Mouse (Mus musculus): Measurements from ENCODE around the gene Agap1.
"Not testable (repeated sequence)": the region's sequence is repeated elsewhere in the genome, so short reads cannot be mapped to it uniquely, and the experiment has no call there.

Gene Agap1

DNA sequence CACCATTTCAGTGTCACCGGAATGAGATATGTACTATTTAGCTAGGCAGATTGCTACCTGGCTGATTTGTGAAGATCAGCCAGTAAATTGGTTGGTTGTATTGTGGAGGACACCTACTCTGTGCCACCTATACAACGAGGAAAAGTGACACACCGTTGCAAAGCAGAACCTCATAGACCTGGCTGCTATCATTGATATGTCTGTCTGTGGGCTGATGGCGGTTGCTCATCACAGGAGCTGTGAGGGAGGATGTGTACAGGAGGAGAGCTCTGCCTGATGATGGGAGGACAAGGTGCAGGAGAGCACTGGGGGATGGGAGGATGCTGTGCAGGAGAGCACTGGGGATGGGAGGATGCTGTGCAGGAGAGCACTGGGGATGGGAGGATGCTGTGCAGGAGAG lies 46.7 kb downstream of the Agap1 start:
- DNase-seq (ENCODE audit: low spot score in 2 of 2): no peak

- DNase-seq (ENCODE audit: low spot score in 2 of 2): not testable (repeated sequence)
Measured at GRCm38 (mm10) chr1:89501891-89502290, 47.3 kb downstream of the Agap1 start.

DNA sequence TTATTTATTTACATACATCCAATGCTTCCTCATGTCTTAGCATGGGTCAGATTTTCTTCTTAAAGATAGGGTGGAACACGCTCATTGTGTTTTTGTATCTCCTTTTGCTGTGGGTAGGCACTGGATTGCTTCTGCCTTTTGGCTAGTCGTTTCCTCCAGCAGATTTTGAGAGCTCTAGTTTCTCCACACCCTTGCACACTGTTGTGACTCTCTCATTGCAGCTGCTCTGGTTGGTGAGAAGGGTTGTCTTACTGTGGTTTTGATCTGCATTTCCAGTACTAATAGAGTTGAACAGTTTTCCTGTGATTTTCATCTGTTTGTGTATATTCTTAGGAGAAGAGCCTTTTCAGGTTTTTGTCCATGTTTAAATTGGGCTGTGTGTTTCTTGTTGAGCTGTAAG lies 54.6 kb downstream of the Agap1 start:
- DNase-seq (ENCODE audit: low spot score in 2 of 2): no peak

GRCm38 (mm10) chr1:89509763-89510340 lies 55.2 kb downstream of the Agap1 start:
- no peak for DNase-seq (ENCODE audit: low spot score in 2 of 2)

DNA sequence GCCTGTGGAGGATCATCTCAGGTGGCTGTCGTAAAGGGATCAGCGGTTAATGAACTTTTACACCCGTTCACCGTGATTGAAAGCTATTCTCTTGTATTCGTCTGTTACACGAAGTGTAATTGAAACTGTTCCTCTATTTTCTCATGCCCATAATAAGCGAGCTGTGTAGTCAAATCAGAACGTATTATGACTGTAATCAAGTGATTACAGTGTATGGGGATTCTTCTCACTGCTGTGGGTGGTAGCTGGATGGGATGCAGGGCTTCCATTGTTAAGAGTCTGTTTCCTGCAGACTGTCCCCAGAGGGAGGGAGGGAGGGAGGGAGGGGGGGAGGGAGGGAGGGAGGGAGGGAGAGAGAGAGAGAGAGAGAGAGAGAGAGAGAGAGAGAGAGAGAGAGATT lies 56.1 kb downstream of the Agap1 start:
- DNase-seq (ENCODE audit: low spot score in 2 of 2): no peak

GRCm38 (mm10) chr1:89513616-89514283 lies 59.1 kb downstream of the Agap1 start:
- DNase-seq (ENCODE audit: low spot score in 2 of 2): no peak

- no peak for DNase-seq (ENCODE audit: low spot score in 2 of 2)
Measured at GRCm38 (mm10) chr1:89515808-89516560, 61.4 kb downstream of the Agap1 start.

- DNase-seq (ENCODE audit: low spot score in 2 of 2): no peak
Measured at GRCm38 (mm10) chr1:89517817-89518216, 63.2 kb downstream of the Agap1 start.

DNA sequence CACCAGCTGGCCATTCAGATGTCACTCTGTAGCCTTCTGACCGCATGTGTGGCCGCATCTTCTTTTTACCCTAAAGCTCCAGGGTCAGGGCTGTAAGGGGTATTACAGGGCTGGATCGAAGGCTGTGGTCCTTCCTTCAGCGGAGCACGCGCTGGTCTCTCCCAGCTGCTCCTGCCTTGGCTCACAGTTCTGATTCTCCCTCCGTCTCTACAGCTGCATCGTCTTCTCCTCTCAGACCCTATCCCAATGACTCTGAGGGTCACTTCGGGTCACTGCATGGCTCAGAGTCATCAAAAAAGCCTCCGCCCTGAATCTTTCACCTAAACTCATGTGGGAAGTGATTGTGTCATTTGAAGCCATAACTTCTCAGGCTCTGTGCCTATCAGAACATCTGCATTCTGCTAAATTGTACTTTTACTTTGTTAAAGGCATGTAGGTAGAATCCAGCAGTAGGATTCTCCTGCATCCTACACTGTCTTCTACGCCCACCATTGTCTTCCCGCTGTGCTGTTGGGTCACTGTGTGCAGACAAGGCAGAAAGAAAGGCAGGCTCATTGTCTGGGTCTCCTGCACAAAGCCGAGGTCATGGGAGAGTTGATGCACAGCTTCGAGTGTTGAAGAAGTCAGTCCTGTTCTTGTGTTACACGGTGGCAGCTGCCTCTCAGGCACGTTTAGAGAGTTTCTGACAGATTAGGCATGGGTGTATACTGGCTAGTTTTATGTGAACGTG lies 65.5 kb downstream of the Agap1 start:
- no peak for DNase-seq (ENCODE audit: low spot score in 2 of 2)

DNA sequence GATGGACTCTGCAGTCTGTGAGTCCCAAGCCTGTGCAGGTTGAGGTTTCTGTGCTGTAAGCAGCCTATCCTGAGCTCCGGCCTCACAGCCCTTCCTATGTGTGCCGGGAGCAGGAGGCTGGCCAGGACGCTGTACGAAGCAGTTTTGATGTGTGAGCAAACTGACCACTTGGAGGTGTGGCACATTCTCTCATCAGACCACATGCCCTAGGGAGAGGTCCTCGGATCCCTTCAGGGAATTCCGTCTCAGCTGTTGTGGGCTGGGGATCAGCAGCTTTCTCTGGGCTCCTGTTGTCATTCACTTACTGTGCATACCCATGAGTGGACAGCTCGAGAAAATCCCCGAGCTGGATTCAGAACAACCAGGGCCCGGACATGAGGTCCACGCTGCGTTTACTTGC lies 66.8 kb downstream of the Agap1 start:
- DNase-seq (ENCODE audit: low spot score in 2 of 2): no peak

DNA sequence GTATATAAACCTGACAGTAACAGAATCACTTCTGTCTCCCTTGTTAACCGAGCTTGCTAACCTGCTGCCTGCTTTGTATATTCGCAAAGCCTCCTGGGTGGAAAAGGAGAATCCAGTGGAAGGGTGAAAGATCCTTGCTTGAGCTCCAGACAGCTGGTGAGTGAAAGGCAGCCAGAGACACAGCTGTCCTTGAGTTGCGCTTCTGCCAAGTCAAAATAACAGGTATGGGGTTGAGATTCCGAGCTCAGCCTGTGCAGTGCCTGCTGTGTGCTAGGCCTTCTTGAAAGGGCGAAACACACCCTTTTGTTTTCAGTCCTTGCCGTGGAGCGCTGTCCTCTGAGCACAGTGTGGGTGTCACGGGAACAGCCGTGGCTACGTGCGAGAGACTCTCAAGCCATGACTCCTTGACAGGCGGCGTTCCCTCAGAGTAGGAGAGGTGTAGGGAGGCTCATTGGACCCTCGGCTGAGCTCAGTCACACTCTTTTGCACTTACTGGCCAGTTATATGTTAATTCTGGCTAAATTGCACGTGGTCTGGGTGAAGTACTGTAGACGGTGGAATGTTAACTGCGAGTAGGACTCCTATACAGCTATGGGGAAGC lies 67.4 kb downstream of the Agap1 start:
- no peak for DNase-seq (ENCODE audit: low spot score in 2 of 2)

- peak; percentile 73 to 82 for DNase-seq (ENCODE audit: low spot score in 2 of 2)
Measured at GRCm38 (mm10) chr1:89524369-89524768, 69.8 kb downstream of the Agap1 start.

DNA sequence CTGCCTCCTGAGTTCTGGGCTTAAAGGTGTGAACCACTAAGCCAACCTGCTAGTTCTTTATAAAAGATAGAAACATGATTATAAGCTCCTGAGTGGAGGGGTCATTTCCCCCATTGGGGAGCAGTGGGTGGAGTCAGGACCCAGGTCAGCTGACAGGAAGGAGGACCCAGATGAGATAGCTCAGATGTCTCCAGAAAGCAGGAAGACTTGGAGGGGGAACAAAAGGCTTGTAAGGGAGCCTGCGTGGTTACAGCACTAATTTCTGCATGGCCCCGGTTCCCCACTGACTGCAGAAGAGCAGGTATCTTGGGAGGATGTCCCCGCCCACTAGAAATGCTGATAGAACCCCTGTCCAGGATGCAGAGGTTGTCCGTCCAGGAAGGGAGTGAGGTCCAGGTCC lies 70.4 kb downstream of the Agap1 start:
- no peak for DNase-seq (ENCODE audit: low spot score in 2 of 2)

DNA sequence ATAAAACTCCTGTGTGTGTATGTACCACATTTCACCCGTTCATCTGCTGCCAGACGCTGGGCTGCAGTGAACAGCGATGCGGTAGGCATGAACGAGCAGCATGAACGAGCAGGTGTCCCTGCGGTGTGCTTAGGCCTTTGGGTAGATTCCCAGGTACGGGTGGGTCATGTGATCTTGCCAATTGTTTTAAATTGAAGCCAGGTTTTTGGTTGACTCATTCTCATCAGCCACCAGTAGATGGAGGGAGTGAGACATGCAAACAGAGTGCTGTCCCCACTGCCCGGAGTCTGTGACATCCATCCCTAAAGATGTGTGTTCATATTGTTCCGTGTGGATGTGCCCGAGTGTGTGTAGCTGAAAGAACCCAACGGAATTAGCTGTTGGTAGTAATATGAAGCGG lies 71.2 kb downstream of the Agap1 start:
- DNase-seq (ENCODE audit: low spot score in 2 of 2): peak; percentile 25 to 38

DNA sequence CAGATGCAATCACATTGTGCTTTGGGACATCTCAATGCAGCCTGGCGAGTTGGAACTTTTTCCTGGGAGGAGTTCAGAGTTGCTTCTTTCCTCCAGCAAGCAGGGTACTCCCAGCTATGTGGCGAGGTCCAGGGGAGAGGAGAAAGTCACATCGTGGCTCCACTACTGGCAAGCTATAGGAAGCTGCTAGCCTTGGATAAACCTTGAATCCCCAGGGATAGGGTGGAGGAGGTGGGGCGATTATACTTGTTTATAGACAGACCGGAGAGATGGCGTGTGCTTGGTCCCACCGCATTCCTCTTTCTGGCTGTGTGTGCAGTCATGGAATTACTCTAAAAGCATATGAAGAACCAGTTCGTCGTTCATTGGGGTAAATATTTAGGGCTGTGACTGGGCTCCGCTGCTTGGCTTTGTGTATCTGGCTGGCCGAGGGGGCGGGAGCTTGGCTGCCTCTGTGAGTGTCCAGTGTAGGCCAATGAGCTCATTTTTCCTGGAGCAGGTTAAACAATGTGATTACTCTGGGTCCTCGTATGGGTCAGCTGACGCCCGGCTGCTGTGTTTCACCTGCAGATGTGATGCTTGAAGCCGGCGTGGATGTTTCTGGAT lies 74.2 kb downstream of the Agap1 start:
- DNase-seq (ENCODE audit: low spot score in 2 of 2): no peak

- no peak for DNase-seq (ENCODE audit: low spot score in 2 of 2)
Measured at GRCm38 (mm10) chr1:89533702-89534101, 79.1 kb downstream of the Agap1 start.

GRCm38 (mm10) chr1:89535206-89535605 lies 80.6 kb downstream of the Agap1 start:
- no peak for DNase-seq (ENCODE audit: low spot score in 2 of 2)

DNA sequence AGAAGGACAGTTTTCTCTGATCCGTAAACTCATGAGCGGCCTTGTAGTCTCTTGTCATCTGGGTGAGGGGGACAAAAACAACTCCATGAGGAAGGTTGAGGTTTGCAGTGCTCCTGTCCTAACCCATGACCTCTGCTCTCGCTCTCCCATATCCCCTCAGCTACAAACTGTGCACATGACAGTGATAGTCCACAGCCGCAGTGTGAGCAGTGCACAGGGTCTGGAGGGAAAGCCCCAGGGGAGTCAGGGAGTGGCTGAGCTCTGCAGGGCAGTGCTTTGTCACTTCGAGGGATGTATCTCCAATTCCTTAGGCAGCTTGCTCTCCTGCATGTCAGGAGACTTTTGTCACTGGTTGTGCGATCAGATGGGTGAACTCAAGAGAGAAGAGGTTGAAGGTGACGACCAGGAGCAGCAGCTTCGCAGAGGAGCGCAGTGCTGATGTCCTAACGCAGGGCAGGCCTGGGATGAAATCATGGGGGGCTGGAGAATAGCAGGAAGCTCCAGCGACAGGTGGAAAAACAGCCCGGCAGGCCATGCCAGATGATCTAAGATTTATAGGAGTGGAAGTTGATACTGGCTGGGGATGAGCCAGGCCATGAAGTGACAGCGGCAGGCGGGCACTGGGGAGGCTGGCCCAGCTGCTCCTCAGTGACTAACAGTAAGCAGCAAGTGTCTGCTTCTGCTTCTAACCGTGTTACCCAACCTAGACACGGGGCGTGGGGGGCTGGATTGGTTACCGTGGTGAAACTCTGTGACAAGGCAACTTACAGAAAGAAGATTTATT lies 83.7 kb downstream of the Agap1 start:
- DNase-seq (ENCODE audit: low spot score in 2 of 2): no peak

- DNase-seq (ENCODE audit: low spot score in 2 of 2): no peak
Measured at GRCm38 (mm10) chr1:89539127-89539526, 84.5 kb downstream of the Agap1 start.

DNA sequence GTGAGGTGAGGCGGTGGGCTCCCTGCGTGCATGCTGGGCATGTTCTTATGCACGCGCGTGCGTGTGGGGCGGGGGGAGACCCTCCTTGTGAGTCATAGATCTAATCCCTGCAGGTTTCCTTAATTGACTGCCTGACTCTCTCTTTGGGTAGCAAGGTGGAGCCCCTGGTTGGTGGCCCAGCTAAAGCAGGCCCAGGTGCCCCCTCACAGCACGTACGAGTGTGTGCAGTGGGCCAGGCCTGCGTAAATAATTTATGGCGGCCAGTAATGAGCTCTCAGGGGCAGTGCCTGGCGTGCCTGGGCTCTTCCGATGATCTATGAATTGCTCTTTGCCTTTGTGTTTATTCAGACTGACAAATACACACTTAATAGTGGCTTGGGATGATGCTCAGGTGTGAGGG lies 86.5 kb downstream of the Agap1 start:
- DNase-seq (ENCODE audit: low spot score in 2 of 2): no peak

GRCm38 (mm10) chr1:89542464-89542863 lies 87.9 kb downstream of the Agap1 start:
- no peak for DNase-seq (ENCODE audit: low spot score in 2 of 2)
